Mouse (Mus musculus) granulocyte monocyte progenitor cell, adult 5-6 weeks (primary cell): ENCODE measurements around the gene Trmt112. TPM values are rescaled to one million over a fixed set of nuclear protein-coding genes. Genes with fewer than 3 reads are reported as not detected.

Source experiments
- ATAC-seq: replicated peaks from 2 replicates; pipeline ENCODE4 v1.8.0; 2016; ENCODE audit warnings: mild to moderate bottlenecking, moderate TSS enrichment, inconsistent platforms; ENCODE audit not compliant: poor library complexity, severe bottlenecking
- total RNA-seq, 2 experiments: library from RNA; stranded (forward) in 1 of 2; stranded (reverse) in 1 of 2; fragments of 200-712, 200-1000 nt in 1 of 2; fragments of >200 nt in 1 of 2; fragmentation: Nextera tagmentation in 1 of 2; gene quantifications; 2 replicates each; pipeline ENCODE4 v1.2.3; 2014 to 2017

The Trmt112 gene
- total RNA-seq, 2 experiments from 2014 or later, result 152 to 160 TPM

- ATAC-seq, result peak; percentile 72
Measured at GRCm38 (mm10) chr19:6942249-6942691, 32.8 kb downstream of the Trmt112 start, which contains the start of gene Gpr137. Gene Gpr137 (minus strand): TSS chr19:6942480.

GRCm38 (mm10) chr19:6942764-6943163 is 33.3 kb downstream of the Trmt112 start:
- no peak for ATAC-seq

GRCm38 (mm10) chr19:6943709-6944108 is 34.2 kb downstream of the Trmt112 start:
- no peak for ATAC-seq

GRCm38 (mm10) chr19:6947742-6948141 is 38.2 kb downstream of the Trmt112 start:
- ATAC-seq, result no peak

- ATAC-seq, result no peak
Measured at GRCm38 (mm10) chr19:6948186-6948585, 38.7 kb downstream of the Trmt112 start.

- ATAC-seq, result no peak
Measured at GRCm38 (mm10) chr19:6949532-6949931, 40.0 kb downstream of the Trmt112 start.

GRCm38 (mm10) chr19:6949951-6950350 is 40.5 kb downstream of the Trmt112 start:
- no peak for ATAC-seq

- ATAC-seq, result 0 out of 2 replicates have a peak, but pooled peaks have one; percentile 12
Measured at GRCm38 (mm10) chr19:6950613-6951153, 41.2 kb downstream of the Trmt112 start.

GRCm38 (mm10) chr19:6951381-6951968 is 42.0 kb downstream of the Trmt112 start:
- ATAC-seq, result peak; percentile 84

GRCm38 (mm10) chr19:6951994-6952711 is 42.7 kb downstream of the Trmt112 start:
- peak; percentile 18; the same call in 1 of the 2 replicates for ATAC-seq

GRCm38 (mm10) chr19:6952712-6953037 is 43.2 kb downstream of the Trmt112 start:
- no peak for ATAC-seq

GRCm38 (mm10) chr19:6954046-6954445 is 44.5 kb downstream of the Trmt112 start:
- no peak for ATAC-seq

- no peak for ATAC-seq
Measured at GRCm38 (mm10) chr19:6955424-6955823, 45.9 kb downstream of the Trmt112 start.

GRCm38 (mm10) chr19:6956461-6956860 is 47.0 kb downstream of the Trmt112 start:
- ATAC-seq, result no peak

Other genes with a start within 250 kb of the Trmt112 start
- 2.8 and 13.3 TPM in 2 replicates for gene Rps6ka4, start 69.1 kb upstream of the Trmt112 start, total RNA-seq (2014; fragmentation: Nextera tagmentation)
- 3.9 and 8.1 TPM in 2 replicates for gene Rps6ka4, start 69.1 kb upstream of the Trmt112 start, total RNA-seq (2017)
- 17.8 and 22.6 TPM in 2 replicates for gene Ccdc88b, start 51.5 kb upstream of the Trmt112 start, total RNA-seq (2014; fragmentation: Nextera tagmentation)
- gene Ccdc88b, start 51.5 kb upstream of the Trmt112 start, total RNA-seq (2017), result 53.1 and 58.0 TPM in 2 replicates
- gene Prdx5, start 408 bp downstream of the Trmt112 start, total RNA-seq (2014; fragmentation: Nextera tagmentation), result 352 and 419 TPM in 2 replicates
- gene Prdx5, start 408 bp downstream of the Trmt112 start, total RNA-seq (2017), result 522 and 534 TPM in 2 replicates
- 10.7 and 29.3 TPM in 2 replicates for gene Esrra, start 12.1 kb downstream of the Trmt112 start, total RNA-seq (2014; fragmentation: Nextera tagmentation)
- gene Esrra, start 12.1 kb downstream of the Trmt112 start, total RNA-seq (2017), result 15.5 and 18.6 TPM in 2 replicates
- 3.0 TPM in 1 of 2 replicates, not detected in the other for gene Catsperz, start 15.7 kb downstream of the Trmt112 start, total RNA-seq (2014; fragmentation: Nextera tagmentation)
- 2.8 and 4.5 TPM in 2 replicates for gene Catsperz, start 15.7 kb downstream of the Trmt112 start, total RNA-seq (2017)
- not detected in 2 replicates for gene Kcnk4, start 24.8 kb downstream of the Trmt112 start, total RNA-seq (2014; fragmentation: Nextera tagmentation)
- not detected in 2 replicates for gene Kcnk4, start 24.8 kb downstream of the Trmt112 start, total RNA-seq (2017)
- gene Bad, start 32.2 kb downstream of the Trmt112 start, total RNA-seq (2014; fragmentation: Nextera tagmentation), result 26.7 and 34.5 TPM in 2 replicates
- 48.8 and 69.0 TPM in 2 replicates for gene Bad, start 32.2 kb downstream of the Trmt112 start, total RNA-seq (2017)
- 15.0 and 18.5 TPM in 2 replicates for gene Gpr137, start 32.8 kb downstream of the Trmt112 start, total RNA-seq (2014; fragmentation: Nextera tagmentation)
- gene Gpr137, start 32.8 kb downstream of the Trmt112 start, total RNA-seq (2017), result 14.9 and 15.8 TPM in 2 replicates
- 194 and 276 TPM in 2 replicates for gene Ppp1r14b, start 65.3 kb downstream of the Trmt112 start, total RNA-seq (2014; fragmentation: Nextera tagmentation)
- gene Ppp1r14b, start 65.3 kb downstream of the Trmt112 start, total RNA-seq (2017), result 94.5 and 105 TPM in 2 replicates
- gene Plcb3, start 66.8 kb downstream of the Trmt112 start, total RNA-seq (2014; fragmentation: Nextera tagmentation), result 8.0 and 14.6 TPM in 2 replicates
- gene Plcb3, start 66.8 kb downstream of the Trmt112 start, total RNA-seq (2017), result 7.1 and 10.9 TPM in 2 replicates
- 98.9 and 160 TPM in 2 replicates for gene Fkbp2, start 70.8 kb downstream of the Trmt112 start, total RNA-seq (2014; fragmentation: Nextera tagmentation)
- gene Fkbp2, start 70.8 kb downstream of the Trmt112 start, total RNA-seq (2017), result 173 and 197 TPM in 2 replicates
- gene Vegfb, start 78.0 kb downstream of the Trmt112 start, total RNA-seq (2014; fragmentation: Nextera tagmentation), result 27.6 and 35.2 TPM in 2 replicates
- 6.2 and 7.4 TPM in 2 replicates for gene Vegfb, start 78.0 kb downstream of the Trmt112 start, total RNA-seq (2017)
- 6.4 and 16.5 TPM in 2 replicates for gene Dnajc4, start 82.9 kb downstream of the Trmt112 start, total RNA-seq (2014; fragmentation: Nextera tagmentation)
- gene Dnajc4, start 82.9 kb downstream of the Trmt112 start, total RNA-seq (2017), result 7.9 and 11.8 TPM in 2 replicates
- 8.5 and 14.4 TPM in 2 replicates for gene Nudt22, start 86.4 kb downstream of the Trmt112 start, total RNA-seq (2014; fragmentation: Nextera tagmentation)
- 3.4 and 14.5 TPM in 2 replicates for gene Nudt22, start 86.4 kb downstream of the Trmt112 start, total RNA-seq (2017)
- gene Trpt1, start 86.4 kb downstream of the Trmt112 start, total RNA-seq (2014; fragmentation: Nextera tagmentation), result 3.0 TPM in 1 of 2 replicates, not detected in the other
- 0.21 and 0.60 TPM in 2 replicates for gene Trpt1, start 86.4 kb downstream of the Trmt112 start, total RNA-seq (2017)
- 103 and 119 TPM in 2 replicates for gene Fermt3, start 109.8 kb downstream of the Trmt112 start, total RNA-seq (2014; fragmentation: Nextera tagmentation)
- gene Fermt3, start 109.8 kb downstream of the Trmt112 start, total RNA-seq (2017), result 182 and 230 TPM in 2 replicates
- gene Stip1, start 130.3 kb downstream of the Trmt112 start, total RNA-seq (2014; fragmentation: Nextera tagmentation), result 162 and 187 TPM in 2 replicates
- 246 and 270 TPM in 2 replicates for gene Stip1, start 130.3 kb downstream of the Trmt112 start, total RNA-seq (2017)
- gene Macrod1, start 147.1 kb downstream of the Trmt112 start, total RNA-seq (2014; fragmentation: Nextera tagmentation), result 7.8 and 13.6 TPM in 2 replicates
- 4.5 and 6.3 TPM in 2 replicates for gene Macrod1, start 147.1 kb downstream of the Trmt112 start, total RNA-seq (2017)
- not detected in 2 replicates for gene Flrt1, start 196.0 kb downstream of the Trmt112 start, total RNA-seq (2014; fragmentation: Nextera tagmentation)
- gene Flrt1, start 196.0 kb downstream of the Trmt112 start, total RNA-seq (2017), result not detected in 2 replicates